Mouse (Mus musculus) limb, embryonic 14.5 days (tissue): ENCODE measurements around the gene Galnt18. TPM values are rescaled to one million over a fixed set of nuclear protein-coding genes. Genes with fewer than 3 reads are reported as not detected.

ENCODE experiments used
- ATAC-seq: fragments of 200-750 bp; cut with Nextera tagmentation; 2 replicates; pipeline ENCODE4 v1.8.0; 2017; ENCODE audit warnings: low read depth, moderate number of reproducible peaks, moderate TSS enrichment; ENCODE audit not compliant: low FRiP score
- DNase-seq: peaks from one replicate; pipeline ENCODE4 v3.0.0-alpha.2; 2015; ENCODE audit warnings: low spot score
- H3K27ac ChIP-seq: fragments of 300-500 bp; sonication (generic); replicated peaks from 2 replicates; pipeline ENCODE4 v1.5.1; 2014; ENCODE audit warnings: low read depth, mild to moderate bottlenecking, low read length, moderate library complexity, mixed read lengths
- H3K27me3 ChIP-seq: fragments of 300-500 bp; sonication (generic); 2 replicates; pipeline ENCODE4 v1.6.1; 2014; ENCODE audit warnings: low read length, mixed read lengths; ENCODE audit not compliant: control insufficient read depth, insufficient read depth
- H3K36me3 ChIP-seq: fragments of 300-500 bp; sonication (generic); 2 replicates; pipeline ENCODE4 v1.6.1; 2014; ENCODE audit warnings: mild to moderate bottlenecking, low read length, moderate library complexity, mixed read lengths; ENCODE audit not compliant: control insufficient read depth, insufficient read depth
- H3K4me1 ChIP-seq: fragments of 300-500 bp; sonication (generic); 2 replicates; pipeline ENCODE4 v1.6.1; 2014; ENCODE audit warnings: antibody characterized with exemption, low read length, mixed read lengths; ENCODE audit not compliant: control insufficient read depth, insufficient read depth
- H3K4me2 ChIP-seq: fragments of 300-500 bp; sonication (generic); replicated peaks from 2 replicates; pipeline ENCODE4 v1.6.1; 2014; ENCODE audit warnings: low read depth, mild to moderate bottlenecking, low read length, moderate library complexity; ENCODE audit not compliant: severe bottlenecking
- H3K4me3 ChIP-seq: fragments of 300-500 bp; sonication (generic); replicated peaks from 2 replicates; pipeline ENCODE4 v1.5.1; 2014; ENCODE audit warnings: low read length
- H3K9ac ChIP-seq: fragments of 300-500 bp; sonication (generic); 2 replicates; pipeline ENCODE4 v1.6.1; 2014; ENCODE audit warnings: mild to moderate bottlenecking, low read depth, low read length, moderate library complexity; ENCODE audit not compliant: severe bottlenecking
- H3K9me3 ChIP-seq: fragments of 300-500 bp; sonication (generic); 2 replicates; pipeline ENCODE4 v1.6.1; 2016; ENCODE audit warnings: low read length; ENCODE audit not compliant: control insufficient read depth
- POLR2A ChIP-seq: fragments of 200-500 bp; IDR thresholded peaks from 2 replicates; pipeline ENCODE4 v1.8.0; 2012; ENCODE audit warnings: inconsistent platforms, mild to moderate bottlenecking, moderate library complexity, borderline replicate concordance; ENCODE audit not compliant: insufficient read depth, insufficient read length; ENCODE audit errors: extremely low read depth
- WGBS: fragments of 180-500 bp; shearing (Covaris S2); extraction: QIAGEN DNeasy Blood & Tissue Kit; methylation state at CpG from one replicate; pipeline ENCODE4 v1.1.7; 2014; 5-methylcytosine and 5-hydroxymethylcytosine counted together
- polyA plus RNA-seq, 2 experiments: library from polyadenylated mRNA; depleted of rRNA in 1 of 2; stranded (reverse) in 1 of 2; unstranded in 1 of 2; fragments of >200 nt; fragmentation: Nextera tagmentation in 1 of 2; extraction: Ambion mirVana in 1 of 2; gene quantifications; 2 replicates each; pipeline versions ENCODE4 v1.2.1 to v1.2.3; 2012 to 2014

Galnt18 gene
- polyA plus RNA-seq, 2 experiments = 19.1 to 24.7 TPM

GRCm38 (mm10) chr7:111593680-111594079, 186.1 kb downstream of the Galnt18 start:
- WGBS = 84% methylated on average over 6 of the region's 6 CpGs
- H3K27ac ChIP-seq = no peak overlapping the region
- no peak overlapping the region for H3K4me2 ChIP-seq
- TF ChIP-seq POLR2A = no peak
- H3K4me1 ChIP-seq = no peaks in the 10 kb centered on the region
- H3K27me3 ChIP-seq = no peaks in the 10 kb centered on the region
- no peak overlapping the region for H3K9ac ChIP-seq
- H3K9me3 ChIP-seq = no peaks in the 10 kb centered on the region
- DNase-seq (no peak), ATAC-seq (no peak)
- H3K36me3 ChIP-seq = no peaks in the 10 kb centered on the region
- H3K4me3 ChIP-seq = no peak overlapping the region

- 79% methylated on average over 5 of the region's 5 CpGs for WGBS
- Histone ChIP-seq H3K27ac (no peak overlapping the region), H3K36me3 (no peaks in the 10 kb centered on the region), H3K4me3 (no peak overlapping the region), H3K4me1 (no peaks in the 10 kb centered on the region), H3K9ac (no peak overlapping the region), H3K27me3 (no peaks in the 10 kb centered on the region), H3K9me3 (no peaks in the 10 kb centered on the region), H3K4me2 (no peak overlapping the region)
- no peak for TF ChIP-seq POLR2A
- ATAC-seq (no peak), DNase-seq (no peak)
Measured at GRCm38 (mm10) chr7:111589506-111590125, 190.2 kb downstream of the Galnt18 start.

- Histone ChIP-seq H3K27me3 (no peaks in the 10 kb centered on the region), H3K9me3 (no peaks in the 10 kb centered on the region), H3K9ac (no peak overlapping the region), H3K27ac (no peak overlapping the region), H3K4me2 (no peak overlapping the region), H3K4me3 (no peak overlapping the region), H3K4me1 (no peaks in the 10 kb centered on the region), H3K36me3 (no peaks in the 10 kb centered on the region)
- no peak for TF ChIP-seq POLR2A
- no peak for DNase-seq
- WGBS = 43% methylated on average over 4 of the region's 4 CpGs
- ATAC-seq = no peak
Measured at GRCm38 (mm10) chr7:111588291-111588781, 191.4 kb downstream of the Galnt18 start.

- Histone ChIP-seq H3K4me1 (no peaks in the 10 kb centered on the region), H3K4me2 (no peak overlapping the region), H3K36me3 (no peaks in the 10 kb centered on the region), H3K4me3 (no peak overlapping the region), H3K27me3 (no peaks in the 10 kb centered on the region), H3K27ac (no peak overlapping the region), H3K9me3 (no peaks in the 10 kb centered on the region), H3K9ac (no peak overlapping the region)
- ATAC-seq (no peak), DNase-seq (no peak)
- no peak for TF ChIP-seq POLR2A
- WGBS = 67% methylated on average over 6 of the region's 6 CpGs
Measured at GRCm38 (mm10) chr7:111580547-111580946, 199.2 kb downstream of the Galnt18 start.

- TF ChIP-seq POLR2A = no peak
Measured at GRCm38 (mm10) chr7:111575096-111575495, 204.7 kb downstream of the Galnt18 start.

More at GRCm38 (mm10) chr7:111575096-111575495, 204.7 kb downstream of the Galnt18 start:
- Histone ChIP-seq H3K27me3 (no peaks in the 10 kb centered on the region), H3K9me3 (no peaks in the 10 kb centered on the region), H3K4me1 (peaks cover 8% of the 10 kb centered on the region), H3K4me3 (no peak overlapping the region), H3K4me2 (no peak overlapping the region), H3K36me3 (no peaks in the 10 kb centered on the region), H3K27ac (no peak overlapping the region), H3K9ac (no peak overlapping the region)
- 69% methylated on average over 2 of the region's 2 CpGs for WGBS
- DNase-seq (no peak), ATAC-seq (no peak)
